Mouse (Mus musculus): ENCODE measurements around the gene Dnajc5g.

DNA sequence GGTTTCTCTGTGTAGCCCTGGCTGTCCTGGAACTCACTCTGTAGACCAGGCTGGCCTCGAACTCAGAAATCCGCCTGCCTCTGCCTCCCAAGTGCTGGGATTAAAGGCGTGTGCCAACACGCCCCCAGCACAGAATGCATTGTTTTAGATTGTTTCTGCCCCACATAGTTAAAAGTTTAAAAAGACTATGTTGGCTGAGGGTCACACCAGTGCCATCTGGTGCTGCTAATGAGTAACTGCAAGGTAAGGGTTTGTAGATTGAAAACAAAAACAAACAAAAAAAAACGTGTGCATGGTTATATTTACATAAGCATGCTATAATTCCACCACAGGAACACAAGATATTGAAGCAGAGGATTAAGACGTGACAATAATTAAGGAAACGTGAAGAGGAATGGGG, 4.7 kb downstream of the Dnajc5g start:
- peak; percentile 63 for TF ChIP-seq CTCF (IDR thresholded peaks at IDR 0.05)
- TF ChIP-seq EP300 (IDR thresholded peaks at IDR 0.05), result no peak

Measured in lung, postnatal 0 days (tissue).